Mouse (Mus musculus): Measurements from ENCODE around the gene Rbfox1. TPM values are rescaled to one million over a fixed set of nuclear protein-coding genes. Genes with fewer than 3 reads are reported as not detected.

The Rbfox1 gene
- total and polyA plus RNA-seq, 2 experiments = 0.09 TPM; not detected in 1

DNA sequence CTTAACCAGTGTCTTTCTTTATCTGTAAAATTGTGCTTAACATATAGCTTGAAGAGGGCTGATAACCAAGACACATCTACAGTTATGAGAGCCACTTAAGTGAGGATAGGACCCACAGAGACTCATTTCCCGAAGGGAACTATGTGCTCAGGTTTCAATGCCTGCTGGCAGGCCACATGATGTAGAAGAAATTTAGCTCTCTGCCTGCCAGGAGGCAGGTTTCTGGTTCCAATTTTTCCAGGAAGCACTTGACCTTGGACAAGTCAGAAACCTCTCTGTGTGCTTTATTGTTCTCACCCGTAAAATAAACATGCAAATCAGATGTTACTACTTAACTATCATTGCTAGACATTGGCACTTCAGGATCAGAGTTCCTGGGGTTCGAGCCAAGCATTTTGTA lies 1033.5 kb downstream of the Rbfox1 start:
- Histone ChIP-seq H3K9ac (ENCODE audit: low read depth, low read length) (no peak overlapping the region), H3K4me3 (ENCODE audit: insufficient read depth, low read depth, low read length) (no peak overlapping the region), H3K79me2 (ENCODE audit: control insufficient read depth, insufficient read depth, low read length) (no peaks in the 10 kb centered on the region), H3K36me3 (ENCODE audit: control insufficient read depth, insufficient read depth, low read length) (no peaks in the 10 kb centered on the region), H3K27me3 (ENCODE audit: control insufficient read depth, insufficient read depth, low read length) (no peaks in the 10 kb centered on the region), H3K27ac (replicated peaks; ENCODE audit: insufficient read depth, low read depth, low read length) (no peak overlapping the region), H3K4me1 (ENCODE audit: control insufficient read depth, insufficient read depth, low read length) (no peaks in the 10 kb centered on the region)
- TF ChIP-seq POLR2A (IDR thresholded peaks at IDR 0.05; ENCODE audit: extremely low read depth, insufficient read depth, low read length) (no peak), CTCF (IDR thresholded peaks at IDR 0.05; ENCODE audit: low read depth, low read length) (no peak)
- DNase-seq (ENCODE audit: extremely low read depth, low read depth, low spot score) = no peak
- whole genome bisulfite sequencing = 44% methylated on average over 3 of the region's 3 CpGs

GRCm38 (mm10) chr16:6919681-6920080 lies 1034.5 kb downstream of the Rbfox1 start:
- Histone ChIP-seq H3K9ac (ENCODE audit: low read depth, low read length) (no peak overlapping the region), H3K27ac (replicated peaks; ENCODE audit: insufficient read depth, low read depth, low read length) (no peak overlapping the region), H3K79me2 (ENCODE audit: control insufficient read depth, insufficient read depth, low read length) (no peaks in the 10 kb centered on the region), H3K4me1 (ENCODE audit: control insufficient read depth, insufficient read depth, low read length) (no peaks in the 10 kb centered on the region), H3K27me3 (ENCODE audit: control insufficient read depth, insufficient read depth, low read length) (no peaks in the 10 kb centered on the region), H3K4me3 (ENCODE audit: insufficient read depth, low read depth, low read length) (no peak overlapping the region), H3K36me3 (ENCODE audit: control insufficient read depth, insufficient read depth, low read length) (no peaks in the 10 kb centered on the region)
- no peak for TF ChIP-seq POLR2A (IDR thresholded peaks at IDR 0.05; ENCODE audit: extremely low read depth, insufficient read depth, low read length)
- no peak for TF ChIP-seq CTCF (IDR thresholded peaks at IDR 0.05; ENCODE audit: low read depth, low read length)
- DNase-seq (ENCODE audit: extremely low read depth, low read depth, low spot score) = no peak
- WGBS = 56% methylated on average over 5 of the region's 5 CpGs

- H3K9ac ChIP-seq (ENCODE audit: low read depth, low read length) = no peak overlapping the region
- 60% methylated on average over 2 of the region's 2 CpGs for WGBS
- no peak for TF ChIP-seq POLR2A (IDR thresholded peaks at IDR 0.05; ENCODE audit: extremely low read depth, insufficient read depth, low read length)
- no peak for TF ChIP-seq CTCF (IDR thresholded peaks at IDR 0.05; ENCODE audit: low read depth, low read length)
- no peak for DNase-seq (ENCODE audit: extremely low read depth, low read depth, low spot score)
- no peaks in the 10 kb centered on the region for H3K4me1 ChIP-seq (ENCODE audit: control insufficient read depth, insufficient read depth, low read length)
- H3K36me3 ChIP-seq (ENCODE audit: control insufficient read depth, insufficient read depth, low read length) = no peaks in the 10 kb centered on the region
- H3K79me2 ChIP-seq (ENCODE audit: control insufficient read depth, insufficient read depth, low read length) = no peaks in the 10 kb centered on the region
- no peaks in the 10 kb centered on the region for H3K27me3 ChIP-seq (ENCODE audit: control insufficient read depth, insufficient read depth, low read length)
- no peak overlapping the region for H3K27ac ChIP-seq (replicated peaks; ENCODE audit: insufficient read depth, low read depth, low read length)
- H3K4me3 ChIP-seq (ENCODE audit: insufficient read depth, low read depth, low read length) = no peak overlapping the region
Observed at GRCm38 (mm10) chr16:6927661-6928060, 1042.5 kb downstream of the Rbfox1 start.

GRCm38 (mm10) chr16:6930795-6931194 lies 1045.6 kb downstream of the Rbfox1 start:
- Histone ChIP-seq H3K9ac (ENCODE audit: low read depth, low read length) (no peak overlapping the region), H3K79me2 (ENCODE audit: control insufficient read depth, insufficient read depth, low read length) (no peaks in the 10 kb centered on the region), H3K36me3 (ENCODE audit: control insufficient read depth, insufficient read depth, low read length) (no peaks in the 10 kb centered on the region)

DNA sequence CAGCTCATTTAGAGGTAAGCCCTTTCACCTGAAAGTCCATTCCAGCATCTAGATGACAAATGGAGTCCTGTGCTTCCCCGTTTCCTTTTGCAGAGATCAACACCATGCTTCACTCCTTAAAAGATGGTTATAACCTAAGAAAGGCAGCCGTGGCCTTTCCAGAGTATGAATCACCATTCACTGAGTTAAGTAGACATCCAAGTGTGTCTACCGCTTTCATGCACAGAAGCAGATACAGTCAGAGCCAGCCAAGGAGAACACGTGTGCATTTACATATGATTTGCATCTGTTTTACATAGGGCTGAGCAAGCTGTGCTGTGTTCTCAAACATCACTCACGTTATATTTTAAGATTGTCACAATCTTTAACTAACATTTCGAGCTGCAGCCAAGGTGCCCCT lies 1061.0 kb downstream of the Rbfox1 start:
- Histone ChIP-seq H3K27ac (replicated peaks; ENCODE audit: insufficient read depth, low read depth, low read length) (no peak overlapping the region), H3K27me3 (ENCODE audit: control insufficient read depth, insufficient read depth, low read length) (no peaks in the 10 kb centered on the region), H3K4me3 (ENCODE audit: insufficient read depth, low read depth, low read length) (no peak overlapping the region), H3K79me2 (ENCODE audit: control insufficient read depth, insufficient read depth, low read length) (no peaks in the 10 kb centered on the region), H3K36me3 (ENCODE audit: control insufficient read depth, insufficient read depth, low read length) (no peaks in the 10 kb centered on the region), H3K9ac (ENCODE audit: low read depth, low read length) (no peak overlapping the region), H3K4me1 (ENCODE audit: control insufficient read depth, insufficient read depth, low read length) (no peaks in the 10 kb centered on the region)
- DNase-seq (ENCODE audit: extremely low read depth, low read depth, low spot score) = no peak
- TF ChIP-seq CTCF (IDR thresholded peaks at IDR 0.05; ENCODE audit: low read depth, low read length) (no peak), POLR2A (IDR thresholded peaks at IDR 0.05; ENCODE audit: extremely low read depth, insufficient read depth, low read length) (no peak)
- 70% methylated on average over 6 of the region's 6 CpGs for WGBS

More at GRCm38 (mm10) chr16:6930795-6931194, 1045.6 kb downstream of the Rbfox1 start:
- H3K27me3 ChIP-seq (ENCODE audit: control insufficient read depth, insufficient read depth, low read length) = no peaks in the 10 kb centered on the region
- H3K27ac ChIP-seq (replicated peaks; ENCODE audit: insufficient read depth, low read depth, low read length) = no peak overlapping the region
- DNase-seq (ENCODE audit: extremely low read depth, low read depth, low spot score) = no peak
- 46% methylated on average over 3 of the region's 3 CpGs for WGBS
- TF ChIP-seq POLR2A (IDR thresholded peaks at IDR 0.05; ENCODE audit: extremely low read depth, insufficient read depth, low read length) (no peak), CTCF (IDR thresholded peaks at IDR 0.05; ENCODE audit: low read depth, low read length) (no peak)
- H3K4me3 ChIP-seq (ENCODE audit: insufficient read depth, low read depth, low read length) = no peak overlapping the region
- no peaks in the 10 kb centered on the region for H3K4me1 ChIP-seq (ENCODE audit: control insufficient read depth, insufficient read depth, low read length)

DNA sequence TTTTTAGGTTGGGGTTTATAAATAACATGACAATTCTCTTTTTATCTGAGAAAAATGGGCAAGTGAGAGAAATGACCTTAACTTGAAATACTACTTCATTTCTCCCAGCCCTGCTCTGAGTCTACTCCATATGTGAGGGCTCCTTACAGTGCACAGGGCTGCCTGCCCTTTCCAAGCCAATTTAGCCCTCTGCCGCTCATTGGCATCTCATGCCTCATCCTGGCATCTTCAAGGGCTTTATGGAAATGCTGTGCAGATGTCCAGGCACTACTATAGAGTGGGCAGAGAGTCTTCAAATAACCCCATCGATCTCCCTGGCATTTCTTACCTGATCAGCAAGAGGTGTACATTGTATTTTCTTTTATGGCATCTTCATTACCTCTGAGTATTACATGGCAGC lies 1064.5 kb downstream of the Rbfox1 start:
- no peak overlapping the region for H3K4me3 ChIP-seq (ENCODE audit: insufficient read depth, low read depth, low read length)
- H3K9ac ChIP-seq (ENCODE audit: low read depth, low read length) = no peak overlapping the region
- DNase-seq (ENCODE audit: extremely low read depth, low read depth, low spot score) = no peak
- no peaks in the 10 kb centered on the region for H3K27me3 ChIP-seq (ENCODE audit: control insufficient read depth, insufficient read depth, low read length)
- H3K36me3 ChIP-seq (ENCODE audit: control insufficient read depth, insufficient read depth, low read length) = no peaks in the 10 kb centered on the region
- H3K79me2 ChIP-seq (ENCODE audit: control insufficient read depth, insufficient read depth, low read length) = no peaks in the 10 kb centered on the region
- TF ChIP-seq CTCF (IDR thresholded peaks at IDR 0.05; ENCODE audit: low read depth, low read length) (no peak), POLR2A (IDR thresholded peaks at IDR 0.05; ENCODE audit: extremely low read depth, insufficient read depth, low read length) (no peak)
- H3K27ac ChIP-seq (replicated peaks; ENCODE audit: insufficient read depth, low read depth, low read length) = no peak overlapping the region
- WGBS = 76% methylated on average over 2 of the region's 2 CpGs
- H3K4me1 ChIP-seq (ENCODE audit: control insufficient read depth, insufficient read depth, low read length) = no peaks in the 10 kb centered on the region
